Comparison of ENCODE assay signal across 8 mouse cellular contexts in genomic region chr10:79856704-79857451, GRCm38 (mm10). TPM values are rescaled to one million over a fixed set of nuclear protein-coding genes. Genes with fewer than 3 reads are reported as not detected.
DNase-seq lines count a peak whose midpoint lies in the region; ATAC-seq and TF ChIP-seq lines count a peak whose summit lies in the region.

No protein-coding gene starts in this region.

- peaks cover 70% of the 10 kb centered on the region for H3K4me1 ChIP-seq in erythroblast, embryonic 14.5 days (ENCODE audit: control insufficient read depth)
- peaks cover 48% of the 10 kb centered on the region for H3K4me1 ChIP-seq in thymus, adult 2 months (replicated peaks; ENCODE audit: control insufficient read depth, insufficient read depth, low read length)
- peaks cover 36% of the 10 kb centered on the region for H3K4me1 ChIP-seq in liver, embryonic 11.5 days (replicated peaks; ENCODE audit: control insufficient read depth, insufficient read depth, low read length)

- TF ChIP-seq POLR2A in thymus, adult 2 months (IDR thresholded peaks at IDR 0.05; ENCODE audit: control insufficient read depth, extremely low read depth, insufficient read depth, low read length, poor library complexity) = no peak

- ATAC-seq in erythroblast, adult 5-6 weeks (replicated peaks; ENCODE audit: low FRiP score, poor library complexity, severe bottlenecking) = no peak
- ATAC-seq in liver, embryonic 11.5 days (replicated peaks; ENCODE audit: low FRiP score) = no peak

- H3K27ac ChIP-seq in thymus, adult 2 months (ENCODE audit: control insufficient read depth, insufficient read depth, low read length) = peak overlapping the region; percentile 7; the same call in 1 of the 2 replicates
- H3K27ac ChIP-seq in liver, embryonic 11.5 days (ENCODE audit: low read depth, low read length) = peak overlapping the region; percentile 100

- no peaks in the 10 kb centered on the region for H3K9me3 ChIP-seq in erythroblast, embryonic 14.5 days (ENCODE audit: control insufficient read depth, low read length)
- no peaks in the 10 kb centered on the region for H3K9me3 ChIP-seq in liver, embryonic 11.5 days (ENCODE audit: control insufficient read depth, low read length)

- H3K4me2 ChIP-seq in liver, embryonic 11.5 days = peak overlapping the region; percentile 99

- no peaks in the 10 kb centered on the region; the same call in 1 of the 2 replicates for H3K27me3 ChIP-seq in erythroblast, embryonic 14.5 days (ENCODE audit: control insufficient read depth)
- H3K27me3 ChIP-seq in thymus, adult 2 months (ENCODE audit: control insufficient read depth, insufficient read depth, low read length) = no peaks in the 10 kb centered on the region
- H3K27me3 ChIP-seq in liver, embryonic 11.5 days (replicated peaks; ENCODE audit: control insufficient read depth, insufficient read depth, low read length) = no peaks in the 10 kb centered on the region

- H3K4me3 ChIP-seq in erythroblast, embryonic 14.5 days (replicated peaks) = peak overlapping the region; percentile 82
- peak overlapping the region; percentile 90 for H3K4me3 ChIP-seq in thymus, adult 2 months (ENCODE audit: control insufficient read depth, insufficient read depth, low read length)
- peak overlapping the region; percentile 99 for H3K4me3 ChIP-seq in liver, embryonic 11.5 days (ENCODE audit: low read depth, low read length)

- DNase-seq in thymus, adult 2 months = no peak
- no peak for DNase-seq in thymus, postnatal 14 days
- DNase-seq in liver, embryonic 11.5 days (ENCODE audit: low spot score) = no peak
- no peak for DNase-seq in T-cell, adult 2 months (ENCODE audit: low spot score)
- no peak for DNase-seq in cerebellum, postnatal 25 days
- DNase-seq in retina, embryonic 14.5 days (ENCODE audit: low spot score) = no peak

- H3K36me3 ChIP-seq in erythroblast, embryonic 14.5 days (ENCODE audit: control insufficient read depth) = peaks cover 62% of the 10 kb centered on the region
- H3K36me3 ChIP-seq in thymus, adult 2 months (ENCODE audit: control insufficient read depth, insufficient read depth, low read length) = peaks cover 44% of the 10 kb centered on the region
- H3K36me3 ChIP-seq in liver, embryonic 11.5 days (ENCODE audit: control insufficient read depth, insufficient read depth, low read length) = peaks cover 55% of the 10 kb centered on the region

- peak overlapping the region; percentile 99 for H3K9ac ChIP-seq in liver, embryonic 11.5 days (ENCODE audit: low read depth, low read length)

- 13% methylated on average over 7 of the region's 7 CpGs for WGBS in thymus, adult 2 months
- 50% methylated on average over 7 of the region's 7 CpGs for WGBS in liver, embryonic 11.5 days

- TF ChIP-seq CTCF in thymus, adult 2 months (IDR thresholded peaks at IDR 0.05; ENCODE audit: borderline replicate concordance, control insufficient read depth, extremely low read depth, insufficient read depth, low read length, poor library complexity) = no peak

RNA-seq across cellular contexts. Expression of gene Ptbp1, which starts 2.7 kb away (rescaled TPM):
- polyA plus RNA-seq in erythroblast, embryonic 14.5 days (2012) = 46.1 and 67.9 TPM in 2 replicates
- total RNA-seq in erythroblast, adult 5-6 weeks (2015; ENCODE audit: low replicate concordance) = 45.2 and 66.7 TPM in 2 replicates
- 38.2 and 53.2 TPM in 2 replicates for total RNA-seq in erythroblast, adult 5-6 weeks (2017; ENCODE audit: low replicate concordance)
- polyA plus RNA-seq in thymus, adult 2 months (2012; rRNA removed) = 583 and 703 TPM in 2 replicates
- polyA plus RNA-seq in liver, embryonic 11.5 days (2014; fragmentation: Nextera tagmentation; extraction: Ambion mirVana) = 329 and 336 TPM in 2 replicates

RNA-seq across cellular contexts. Expression of gene Prtn3, which starts 17.4 kb away (rescaled TPM):
- 3.5 TPM in 2 replicates for polyA plus RNA-seq in erythroblast, embryonic 14.5 days (2012)
- 420 and 449 TPM in 2 replicates for total RNA-seq in erythroblast, adult 5-6 weeks (2015; ENCODE audit: low replicate concordance)
- 114 and 118 TPM in 2 replicates for total RNA-seq in erythroblast, adult 5-6 weeks (2017; ENCODE audit: low replicate concordance)
- polyA plus RNA-seq in thymus, adult 2 months (2012; rRNA removed) = 5.3 and 9.2 TPM in 2 replicates
- 50.9 and 52.4 TPM in 2 replicates for polyA plus RNA-seq in liver, embryonic 11.5 days (2014; fragmentation: Nextera tagmentation; extraction: Ambion mirVana)

RNA-seq across cellular contexts. Expression of gene Plppr3, which starts 17.6 kb away (rescaled TPM):
- 0.06 and 0.11 TPM in 2 replicates for polyA plus RNA-seq in erythroblast, embryonic 14.5 days (2012)
- total RNA-seq in erythroblast, adult 5-6 weeks (2015; ENCODE audit: low replicate concordance) = 2.1 and 3.1 TPM in 2 replicates
- total RNA-seq in erythroblast, adult 5-6 weeks (2017; ENCODE audit: low replicate concordance) = 4.9 and 6.8 TPM in 2 replicates
- 1.1 and 1.9 TPM in 2 replicates for polyA plus RNA-seq in thymus, adult 2 months (2012; rRNA removed)
- 17.6 and 20.9 TPM in 2 replicates for polyA plus RNA-seq in liver, embryonic 11.5 days (2014; fragmentation: Nextera tagmentation; extraction: Ambion mirVana)

RNA-seq across cellular contexts. Expression of gene Elane, which starts 29.2 kb away (rescaled TPM):
- polyA plus RNA-seq in erythroblast, embryonic 14.5 days (2012) = 1.5 and 1.8 TPM in 2 replicates
- 996 and 1,031 TPM in 2 replicates for total RNA-seq in erythroblast, adult 5-6 weeks (2015; ENCODE audit: low replicate concordance)
- total RNA-seq in erythroblast, adult 5-6 weeks (2017; ENCODE audit: low replicate concordance) = 253 and 405 TPM in 2 replicates
- 3.7 and 8.9 TPM in 2 replicates for polyA plus RNA-seq in thymus, adult 2 months (2012; rRNA removed)
- polyA plus RNA-seq in liver, embryonic 11.5 days (2014; fragmentation: Nextera tagmentation; extraction: Ambion mirVana) = 11.1 and 11.8 TPM in 2 replicates

RNA-seq across cellular contexts. Expression of gene Cfd, which starts 33.8 kb away (rescaled TPM):
- polyA plus RNA-seq in erythroblast, embryonic 14.5 days (2012) = not detected in 2 replicates
- not detected in 2 replicates for total RNA-seq in erythroblast, adult 5-6 weeks (2015; ENCODE audit: low replicate concordance)
- total RNA-seq in erythroblast, adult 5-6 weeks (2017; ENCODE audit: low replicate concordance) = not detected in 2 replicates
- polyA plus RNA-seq in thymus, adult 2 months (2012; rRNA removed) = 1,248 and 1,398 TPM in 2 replicates
- not detected in 2 replicates for polyA plus RNA-seq in liver, embryonic 11.5 days (2014; fragmentation: Nextera tagmentation; extraction: Ambion mirVana)
